Mouse (Mus musculus): Measurements from ENCODE around the gene Son. TPM values are rescaled to one million over a fixed set of nuclear protein-coding genes. Genes with fewer than 3 reads are reported as not detected.
A peak's percentile ranks its signal among the peaks of the same experiment; 100 is the strongest.

Son gene
- polyA plus RNA-seq, 1 experiment from 2014 or later, result 128 TPM

- Histone ChIP-seq H3K4me3 (no peak overlapping the region), H3K9ac (no peak overlapping the region), H3K4me1 (peaks cover 11% of the 10 kb centered on the region), H3K9me3 (no peaks in the 10 kb centered on the region), H3K4me2 (no peak overlapping the region), H3K27me3 (replicated peaks) (no peaks in the 10 kb centered on the region), H3K27ac (no peak overlapping the region), H3K36me3 (replicated peaks) (peaks cover 80% of the 10 kb centered on the region)
- no peak for ATAC-seq (replicated peaks)
- WGBS, result 98% methylated on average over 20 of the region's 20 CpGs
Observed at GRCm38 (mm10) chr16:91659798-91660197, 12.5 kb downstream of the Son start.

DNA sequence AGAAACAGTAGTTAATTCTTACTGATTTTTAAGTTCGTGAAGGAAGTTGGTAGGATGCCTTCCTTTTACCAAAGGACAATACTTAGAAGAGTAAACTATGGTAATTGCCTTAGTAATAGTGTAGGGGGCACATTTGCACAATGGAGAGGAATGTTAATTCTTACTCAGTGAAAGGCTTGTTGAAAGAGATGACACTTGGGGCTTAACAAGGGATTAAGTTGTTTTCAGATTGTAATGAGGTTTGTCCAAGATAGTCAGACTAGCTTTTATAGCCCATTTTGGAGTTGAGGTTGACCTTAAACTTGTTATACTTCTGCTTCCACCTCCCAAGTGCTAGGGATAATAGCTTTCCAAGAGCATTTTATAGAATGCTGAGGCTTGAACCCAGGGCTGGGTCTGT lies 14.1 kb downstream of the Son start:
- no peak overlapping the region for H3K4me2 ChIP-seq
- H3K27me3 ChIP-seq (replicated peaks), result no peaks in the 10 kb centered on the region
- ATAC-seq (replicated peaks), result no peak
- H3K4me1 ChIP-seq, result peaks cover 11% of the 10 kb centered on the region
- H3K36me3 ChIP-seq (replicated peaks), result peaks cover 79% of the 10 kb centered on the region
- H3K9ac ChIP-seq, result no peak overlapping the region
- 27% methylated on average over 1 of the region's 1 CpGs for WGBS
- H3K9me3 ChIP-seq, result no peaks in the 10 kb centered on the region
- H3K27ac ChIP-seq, result no peak overlapping the region
- H3K4me3 ChIP-seq, result no peak overlapping the region

DNA sequence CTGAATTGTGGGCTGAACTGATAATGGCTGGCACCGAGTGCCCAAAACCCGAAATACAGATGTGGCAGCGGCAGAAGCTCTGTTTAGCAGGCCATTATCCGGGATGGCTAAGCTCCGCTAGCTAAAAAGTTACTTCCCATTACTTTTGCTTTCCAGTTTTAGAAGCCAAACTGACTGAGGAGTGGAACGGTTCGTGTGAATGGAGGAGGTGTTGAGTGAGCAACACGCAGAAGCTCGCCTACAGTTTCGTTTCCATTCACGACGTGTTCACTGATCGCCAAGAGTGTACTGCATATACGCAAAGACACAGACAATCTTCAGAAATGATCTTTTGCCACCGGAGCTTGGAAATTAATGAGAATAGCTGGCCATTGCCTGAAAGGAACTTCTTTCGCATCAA lies 15.0 kb downstream of the Son start:
- Histone ChIP-seq H3K9me3 (no peaks in the 10 kb centered on the region), H3K4me1 (peaks cover 11% of the 10 kb centered on the region), H3K9ac (no peak overlapping the region), H3K4me3 (no peak overlapping the region), H3K27me3 (replicated peaks) (no peaks in the 10 kb centered on the region), H3K36me3 (replicated peaks) (peaks cover 79% of the 10 kb centered on the region), H3K4me2 (no peak overlapping the region), H3K27ac (no peak overlapping the region)
- 94% methylated on average over 16 of the region's 16 CpGs for WGBS
- ATAC-seq (replicated peaks), result no peak

DNA sequence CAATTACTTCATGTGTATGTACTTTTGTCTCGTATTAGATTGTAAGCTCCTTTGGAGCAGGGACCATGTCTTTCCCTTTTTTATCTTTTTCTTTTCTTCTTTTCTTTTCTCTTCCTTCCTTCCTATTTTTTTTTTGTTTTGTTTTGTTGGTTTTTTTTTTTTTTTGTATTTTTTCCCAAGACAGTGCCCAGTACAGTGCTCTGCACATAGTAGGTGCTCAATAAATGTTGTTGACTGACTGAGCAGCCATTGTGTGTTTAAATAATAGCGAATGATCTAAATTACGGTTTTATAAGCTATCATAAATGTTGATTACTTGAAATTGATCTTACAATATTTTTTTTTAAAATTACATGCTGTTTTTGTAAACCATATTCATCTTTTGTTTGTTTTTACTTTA lies 16.5 kb downstream of the Son start:
- H3K4me2 ChIP-seq, result no peak overlapping the region
- H3K36me3 ChIP-seq (replicated peaks), result peaks cover 68% of the 10 kb centered on the region

DNA sequence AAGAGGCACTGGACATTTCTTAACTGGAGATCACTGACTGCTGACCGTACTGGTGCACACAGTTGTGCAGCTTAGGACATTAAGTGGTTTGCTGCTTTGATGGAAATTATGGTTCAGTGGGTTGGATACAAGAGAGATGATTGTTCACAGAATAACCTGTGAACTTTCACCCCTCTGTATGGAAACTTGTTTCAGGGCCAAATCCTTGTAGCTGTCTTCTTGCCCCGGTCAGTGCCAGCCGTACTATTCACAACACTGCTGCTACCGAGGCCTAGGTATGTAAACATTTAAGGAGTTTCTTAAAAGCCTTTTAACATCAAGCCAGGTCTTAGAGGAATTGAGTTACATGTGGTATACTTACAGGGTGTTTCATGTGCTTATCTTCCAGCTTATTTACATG lies 27.2 kb downstream of the Son start:
- H3K27me3 ChIP-seq (replicated peaks), result no peaks in the 10 kb centered on the region
- peaks cover 49% of the 10 kb centered on the region for H3K36me3 ChIP-seq (replicated peaks)
- no peak overlapping the region for H3K9ac ChIP-seq
- WGBS, result 89% methylated on average over 4 of the region's 4 CpGs
- no peak overlapping the region for H3K27ac ChIP-seq
- no peaks in the 10 kb centered on the region for H3K4me1 ChIP-seq
- no peak overlapping the region for H3K4me3 ChIP-seq
- no peaks in the 10 kb centered on the region for H3K9me3 ChIP-seq
- H3K4me2 ChIP-seq, result no peak overlapping the region
- ATAC-seq (replicated peaks), result no peak

More for the DNA sequence above, 16.5 kb downstream of the Son start:
- ATAC-seq (replicated peaks), result no peak
- Histone ChIP-seq H3K9ac (no peak overlapping the region), H3K4me1 (peaks cover 11% of the 10 kb centered on the region), H3K9me3 (no peaks in the 10 kb centered on the region), H3K27ac (no peak overlapping the region), H3K27me3 (replicated peaks) (no peaks in the 10 kb centered on the region), H3K4me3 (no peak overlapping the region)
- whole genome bisulfite sequencing, result 99% methylated on average over 3 of the region's 3 CpGs

DNA sequence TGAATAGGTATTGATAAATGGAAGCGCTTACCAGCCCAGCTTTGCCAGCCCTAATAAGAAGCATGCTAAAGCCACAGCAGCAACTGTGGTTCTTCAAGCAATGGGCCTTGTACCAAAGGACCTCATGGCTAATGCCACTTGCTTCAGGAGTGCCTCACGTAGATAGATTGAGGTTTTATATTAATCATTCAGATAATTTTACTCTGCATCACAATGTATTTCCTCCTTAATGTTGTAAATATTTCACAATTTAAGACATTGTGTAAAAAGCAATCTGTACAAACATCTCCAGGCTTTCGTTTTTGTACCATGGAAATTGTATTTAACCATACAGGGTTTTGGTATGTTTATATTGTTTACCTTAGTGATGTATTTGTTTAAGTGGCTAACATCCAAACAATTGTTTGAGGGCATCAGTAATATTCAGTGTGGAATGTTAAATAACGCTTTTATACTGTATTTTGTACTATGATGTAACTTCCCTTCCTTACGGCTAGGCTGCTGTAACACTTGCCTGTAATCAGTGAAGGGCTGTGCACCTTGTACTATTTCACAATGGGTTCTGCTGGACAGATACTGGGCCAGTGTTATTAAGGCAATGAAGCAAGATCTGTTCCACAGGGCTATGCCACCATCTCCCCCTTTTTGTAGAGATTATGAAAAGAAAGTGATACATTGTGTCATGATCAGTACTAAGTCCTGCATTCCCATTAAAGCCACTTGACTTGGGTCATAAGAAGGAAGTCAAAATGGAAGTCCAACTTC lies 31.0 kb downstream of the Son start:
- Histone ChIP-seq H3K4me2 (no peak overlapping the region), H3K27me3 (replicated peaks) (no peaks in the 10 kb centered on the region), H3K9me3 (no peaks in the 10 kb centered on the region), H3K27ac (no peak overlapping the region), H3K9ac (no peak overlapping the region), H3K4me1 (no peaks in the 10 kb centered on the region), H3K36me3 (replicated peaks) (peaks cover 50% of the 10 kb centered on the region), H3K4me3 (no peak overlapping the region)
- WGBS, result 91% methylated on average over 5 of the region's 5 CpGs
- no peak for ATAC-seq (replicated peaks)

GRCm38 (mm10) chr16:91680656-91681055 lies 33.4 kb downstream of the Son start:
- H3K27me3 ChIP-seq (replicated peaks), result no peaks in the 10 kb centered on the region
- H3K4me3 ChIP-seq, result no peak overlapping the region
- peaks cover 54% of the 10 kb centered on the region for H3K36me3 ChIP-seq (replicated peaks)
- WGBS, result 81% methylated on average over 5 of the region's 5 CpGs
- no peak overlapping the region for H3K27ac ChIP-seq
- no peaks in the 10 kb centered on the region for H3K9me3 ChIP-seq
- H3K4me2 ChIP-seq, result no peak overlapping the region
- no peaks in the 10 kb centered on the region for H3K4me1 ChIP-seq
- H3K9ac ChIP-seq, result no peak overlapping the region
- ATAC-seq (replicated peaks), result no peak

GRCm38 (mm10) chr16:91685526-91685925 lies 38.2 kb downstream of the Son start:
- WGBS, result 93% methylated on average over 5 of the region's 5 CpGs
- H3K27ac ChIP-seq, result no peak overlapping the region
- peaks cover 39% of the 10 kb centered on the region for H3K36me3 ChIP-seq (replicated peaks)

GRCm38 (mm10) chr16:91686369-91686768 lies 39.1 kb downstream of the Son start:
- WGBS, result 80% methylated on average over 5 of the region's 5 CpGs
- H3K27ac ChIP-seq, result no peak overlapping the region
- H3K4me3 ChIP-seq, result no peak overlapping the region
- peaks cover 34% of the 10 kb centered on the region for H3K36me3 ChIP-seq (replicated peaks)
- H3K9me3 ChIP-seq, result no peaks in the 10 kb centered on the region
- no peak overlapping the region for H3K9ac ChIP-seq
- ATAC-seq (replicated peaks), result no peak
- no peak overlapping the region for H3K4me2 ChIP-seq
- no peaks in the 10 kb centered on the region for H3K27me3 ChIP-seq (replicated peaks)
- H3K4me1 ChIP-seq, result peaks cover 20% of the 10 kb centered on the region

More at GRCm38 (mm10) chr16:91685526-91685925, 38.2 kb downstream of the Son start:
- no peak for ATAC-seq (replicated peaks)
- Histone ChIP-seq H3K27me3 (replicated peaks) (no peaks in the 10 kb centered on the region), H3K4me1 (peaks cover 20% of the 10 kb centered on the region), H3K9ac (no peak overlapping the region), H3K4me2 (no peak overlapping the region), H3K4me3 (no peak overlapping the region), H3K9me3 (no peaks in the 10 kb centered on the region)

GRCm38 (mm10) chr16:91688023-91688618 lies 40.8 kb downstream of the Son start:
- Histone ChIP-seq H3K27ac (peak overlapping the region; percentile 93), H3K27me3 (replicated peaks) (no peaks in the 10 kb centered on the region), H3K4me3 (peak overlapping the region; percentile 97), H3K4me2 (peak overlapping the region; percentile 87), H3K9ac (peak overlapping the region; percentile 98), H3K4me1 (peaks cover 20% of the 10 kb centered on the region), H3K36me3 (replicated peaks) (peaks cover 17% of the 10 kb centered on the region; the same call in 1 of the 2 replicates), H3K9me3 (no peaks in the 10 kb centered on the region)
- peak; percentile 70; the same call in 1 of the 2 replicates for ATAC-seq (replicated peaks)
- WGBS, result 1% methylated on average over 42 of the region's 51 CpGs

DNA sequence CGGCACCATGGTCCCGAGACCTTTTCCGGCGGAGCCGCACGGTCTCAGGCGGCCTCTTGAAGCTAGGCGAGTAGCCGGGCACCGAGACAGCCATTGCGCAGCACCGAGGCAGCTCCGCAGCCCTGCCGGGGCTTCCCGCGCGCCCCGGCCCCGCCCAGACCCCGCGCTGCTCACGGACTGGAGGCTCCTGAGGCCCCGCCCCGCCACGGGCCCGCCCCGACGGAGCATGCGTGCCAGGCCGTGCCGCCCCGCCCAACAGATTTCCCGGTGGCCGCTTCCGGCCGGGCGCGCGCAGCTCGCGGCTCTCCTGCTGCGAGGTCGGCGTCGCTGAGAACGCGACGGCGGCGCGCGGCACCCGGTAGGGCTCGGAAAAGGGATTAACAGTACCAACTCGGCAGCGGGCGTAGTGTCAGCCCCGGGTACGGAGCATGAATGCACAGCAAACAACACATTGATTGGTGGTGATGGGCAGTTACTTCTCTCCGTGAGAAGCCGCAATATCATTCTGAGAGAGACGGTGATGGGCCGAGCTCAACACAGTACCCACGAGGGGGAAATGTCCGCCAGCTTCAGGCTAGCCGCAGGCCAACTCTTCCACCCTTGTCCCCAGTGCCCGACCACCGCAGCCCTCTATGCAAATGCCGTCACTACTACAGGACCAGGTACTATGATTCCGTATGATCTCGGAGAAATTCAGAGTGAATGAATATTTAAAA lies 41.5 kb downstream of the Son start, which contains the start of gene Donson:
Gene Donson (minus strand): TSS at position 152 of the 716 bp plus-strand sequence.
- Histone ChIP-seq H3K9ac (peak within 1 kb of the TSS; percentile 98), H3K27ac (peak within 1 kb of the TSS; percentile 93), H3K4me2 (peak within 1 kb of the TSS; percentile 87), H3K4me1 (peaks cover 20% of the 10 kb centered on the region), H3K36me3 (replicated peaks) (peaks cover 13% of the 10 kb centered on the region; the same call in 1 of the 2 replicates), H3K27me3 (replicated peaks) (no peaks in the 10 kb centered on the region), H3K4me3 (peak within 1 kb of the TSS; percentile 97), H3K9me3 (no peaks in the 10 kb centered on the region)
- ATAC-seq (replicated peaks), result peak; percentile 99
- under 1% methylated on average over 70 of the region's 71 CpGs for WGBS

DNA sequence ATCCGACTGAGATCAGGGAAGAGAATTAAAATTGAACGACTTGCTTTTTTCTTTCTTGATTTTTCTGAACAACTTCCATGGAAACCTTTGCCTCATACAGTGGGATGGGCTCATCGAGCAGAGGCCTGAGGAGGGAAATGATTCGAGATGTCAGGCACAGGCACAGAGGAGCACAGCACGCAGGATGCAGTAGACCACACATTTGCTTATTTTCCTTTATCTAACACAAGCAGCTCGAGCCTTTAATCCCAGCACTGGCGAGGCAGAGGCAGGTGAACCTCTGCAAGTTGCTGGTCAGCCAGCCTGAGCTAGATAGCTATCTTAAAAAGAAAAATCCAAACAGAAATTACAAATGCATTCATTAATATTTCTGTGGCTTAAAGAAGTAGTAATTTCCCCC lies 42.5 kb downstream of the Son start:
- Histone ChIP-seq H3K36me3 (replicated peaks) (peaks cover 13% of the 10 kb centered on the region; the same call in 1 of the 2 replicates), H3K9ac (no peak overlapping the region), H3K4me2 (peak overlapping the region; percentile 87)

More for the DNA sequence above, 42.5 kb downstream of the Son start:
- no peak for ATAC-seq (replicated peaks)
- no peak overlapping the region for H3K27ac ChIP-seq
- H3K4me3 ChIP-seq, result no peak overlapping the region
- H3K27me3 ChIP-seq (replicated peaks), result no peaks in the 10 kb centered on the region
- peaks cover 20% of the 10 kb centered on the region for H3K4me1 ChIP-seq
- no peaks in the 10 kb centered on the region for H3K9me3 ChIP-seq
- 37% methylated on average over 7 of the region's 7 CpGs for WGBS
